Mouse (Mus musculus) hematopoietic stem cell, adult 5-6 weeks (primary cell): ENCODE data around the gene Crygd. TPM values are rescaled to one million over a fixed set of nuclear protein-coding genes. Genes with fewer than 3 reads are reported as not detected.

Source experiments
- ATAC-seq, 2 experiments: fragments of 125-278 bp in 1 of 2; replicated peaks in 1 of 2; 2 replicates each; pipeline ENCODE4 v1.8.0; 2016 to 2017; ENCODE audit warnings: inconsistent platforms in 2 of 2, mild to moderate bottlenecking in 2 of 2, moderate number of reproducible peaks in 2 of 2, low read depth in 1 of 2, moderate TSS enrichment in 1 of 2; ENCODE audit not compliant: low FRiP score in 2 of 2, poor library complexity in 2 of 2, severe bottlenecking in 2 of 2, insufficient read depth in 1 of 2, low TSS enrichment in 1 of 2
- total RNA-seq: library from RNA; stranded (forward); fragments of 172-1452, 232-1000 nt; gene quantifications from 2 replicates; pipeline ENCODE4 v1.2.3, GENCODE M21; 2017

Gene Crygd
- not detected in 2 replicates for total RNA-seq

- ATAC-seq, result no peak
Measured at GRCm38 (mm10) chr1:65063352-65063751, at the start of gene Crygd. Crygd (minus strand) TSS chr1:65063452.

- peak in 1 of 2 experiments; percentile 54; a peak in 2 of 4 replicates for ATAC-seq
Measured at GRCm38 (mm10) chr1:65112807-65113196, 49.5 kb upstream of the Crygd start.

- ATAC-seq, result peak in 1 of 2 experiments; percentile 30; a peak in 1 of 4 replicates
Measured at GRCm38 (mm10) chr1:65112031-65112806, 49.0 kb upstream of the Crygd start.

DNA sequence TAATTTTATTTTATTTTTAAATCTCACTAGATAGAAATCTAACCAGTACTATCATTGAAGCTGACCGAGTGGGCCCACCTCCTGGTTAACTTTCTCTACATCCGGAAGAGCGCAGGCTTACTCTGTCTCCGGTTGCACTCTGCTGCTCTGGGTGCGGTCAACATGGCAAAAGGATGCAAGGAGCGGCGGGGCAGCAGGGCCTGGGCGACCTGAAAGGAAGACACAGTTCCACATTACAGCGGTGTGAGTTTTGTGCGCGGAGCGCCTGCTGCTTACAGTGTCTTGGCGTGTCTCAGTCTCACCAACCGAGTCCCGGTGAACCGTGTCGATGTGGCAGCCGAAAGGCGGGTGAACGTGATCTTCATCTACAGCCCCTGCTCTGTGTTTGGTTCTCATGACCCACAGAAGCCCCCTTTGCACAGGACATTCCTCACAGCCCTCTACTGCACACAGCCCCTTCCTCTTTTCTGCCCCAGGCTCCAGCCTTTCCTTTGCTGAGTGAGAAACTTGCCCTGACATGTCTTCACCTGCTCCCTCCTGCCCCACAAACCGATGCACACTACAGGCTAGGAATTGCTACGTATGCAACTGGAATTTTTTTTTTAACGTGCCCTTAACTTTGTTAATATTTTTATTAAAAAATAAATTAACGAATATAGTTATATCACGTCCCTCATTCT is 46.6 kb upstream of the Crygd start:
- no peak; a peak in 1 of 4 replicates for ATAC-seq

GRCm38 (mm10) chr1:65109196-65109595 is 45.9 kb upstream of the Crygd start:
- ATAC-seq, result no peak

GRCm38 (mm10) chr1:65107654-65108279 is 44.5 kb upstream of the Crygd start:
- peak in 1 of 2 experiments; percentile 56; a peak in 1 of 4 replicates for ATAC-seq

DNA sequence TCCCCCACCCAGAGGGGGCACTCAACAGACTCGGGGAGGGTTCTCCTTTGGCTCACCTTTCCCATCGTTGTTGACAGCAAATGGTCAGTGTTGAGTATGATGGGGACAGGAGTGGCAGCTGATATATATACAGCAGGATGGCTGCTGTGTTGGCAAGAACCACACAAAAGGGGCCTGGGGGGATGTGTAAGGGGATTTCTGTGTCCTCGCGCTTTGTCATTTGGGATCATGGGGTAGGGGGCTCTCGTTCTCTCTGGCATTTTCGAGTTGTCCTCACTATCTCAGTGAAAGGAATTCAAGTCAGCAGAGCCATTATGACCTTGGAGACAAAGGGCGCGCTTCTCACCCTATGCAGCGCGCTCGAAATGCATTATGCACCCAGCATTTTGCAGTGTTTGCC is 40.0 kb upstream of the Crygd start, which contains the start of gene Cryga:
Gene Cryga (minus strand): TSS at position 101 of the 400 bp plus-strand sequence.
- ATAC-seq, result no peak

DNA sequence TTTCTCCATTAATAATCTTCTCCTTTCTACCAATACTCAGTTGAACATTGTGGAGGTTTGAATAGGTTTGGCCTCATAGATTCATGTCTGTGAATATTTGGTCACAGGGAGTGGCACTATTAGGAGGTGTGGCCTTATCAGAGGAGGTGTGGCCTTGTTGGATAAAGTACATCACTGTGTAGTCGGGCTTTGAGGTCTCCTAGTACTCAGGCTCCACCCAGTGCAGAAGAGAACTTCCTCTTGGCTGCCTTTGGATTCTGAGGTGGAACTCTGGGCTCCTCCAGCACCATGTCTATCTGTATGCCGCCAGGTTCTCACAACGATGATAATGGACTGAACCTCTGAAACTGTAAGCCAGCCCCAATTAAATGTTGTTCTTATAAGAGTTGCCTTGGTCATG is 33.7 kb upstream of the Crygd start:
- ATAC-seq, result no peak

DNA sequence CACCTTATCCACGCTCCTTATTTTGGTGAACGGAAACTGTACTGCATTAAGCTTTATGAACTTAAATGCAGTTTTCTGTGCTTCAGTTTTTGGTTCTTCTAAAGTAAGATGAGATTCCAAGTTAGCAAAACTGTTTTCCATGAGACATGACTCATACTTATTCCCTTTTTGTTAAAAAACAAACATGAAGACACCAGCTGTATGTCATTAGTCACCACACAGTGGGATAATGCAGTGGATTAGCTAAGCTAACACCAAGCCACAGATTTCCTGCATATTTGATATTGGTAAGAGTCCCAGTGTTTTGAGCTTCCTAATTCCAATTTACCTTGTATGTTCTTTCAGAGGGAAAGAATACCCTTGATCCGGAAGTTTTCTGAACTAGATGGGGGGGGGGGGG is 28.3 kb upstream of the Crygd start:
- no peak for ATAC-seq

GRCm38 (mm10) chr1:65090370-65090769 is 27.1 kb upstream of the Crygd start:
- peak; percentile 46 to 78; a peak in 3 of 4 replicates for ATAC-seq

DNA sequence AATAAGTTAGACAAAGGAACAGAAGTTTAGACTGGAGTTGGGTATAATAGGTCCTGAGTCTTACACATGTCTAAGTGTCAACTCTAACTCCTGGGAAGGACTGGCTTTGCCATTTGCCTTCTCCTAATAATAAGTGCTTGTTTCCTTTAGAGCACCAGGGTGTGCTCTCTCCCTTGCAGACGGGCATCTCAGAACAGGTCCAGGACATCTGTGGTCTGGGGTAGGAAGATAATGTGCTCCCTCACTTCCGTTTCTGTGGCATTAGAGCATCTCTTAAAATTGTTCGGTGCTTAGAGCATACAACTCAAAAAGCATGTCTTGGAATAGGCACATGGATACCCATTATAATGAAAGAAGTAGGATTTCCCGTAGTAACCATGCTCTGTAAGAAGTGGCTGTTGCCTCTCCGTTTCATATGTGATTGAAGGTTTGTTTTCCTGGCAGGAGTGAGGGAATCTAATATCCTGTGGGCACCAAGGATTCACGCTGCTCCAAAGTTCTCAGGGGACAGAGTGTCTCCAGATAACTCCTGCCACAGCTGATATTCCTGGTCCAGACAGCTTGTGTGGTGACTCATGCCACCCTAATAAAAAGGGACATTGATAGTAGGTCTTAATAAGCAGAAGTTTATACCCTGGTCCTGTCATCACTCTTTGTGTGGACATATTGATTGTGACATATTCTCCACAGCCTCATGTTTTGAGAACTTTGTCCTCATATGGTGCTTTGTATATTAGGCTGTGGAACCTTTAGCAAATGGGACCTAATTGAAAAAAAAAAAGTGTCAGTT is 25.5 kb upstream of the Crygd start:
- peak in 1 of 2 experiments; percentile 70; a peak in 1 of 4 replicates for ATAC-seq

GRCm38 (mm10) chr1:65082188-65082587 is 18.9 kb upstream of the Crygd start, which contains the start of gene Crygb:
Crygb (minus strand) TSS chr1:65082288.
- no peak for ATAC-seq

- no peak for ATAC-seq
Measured at GRCm38 (mm10) chr1:65075607-65076006, 12.4 kb upstream of the Crygd start.

DNA sequence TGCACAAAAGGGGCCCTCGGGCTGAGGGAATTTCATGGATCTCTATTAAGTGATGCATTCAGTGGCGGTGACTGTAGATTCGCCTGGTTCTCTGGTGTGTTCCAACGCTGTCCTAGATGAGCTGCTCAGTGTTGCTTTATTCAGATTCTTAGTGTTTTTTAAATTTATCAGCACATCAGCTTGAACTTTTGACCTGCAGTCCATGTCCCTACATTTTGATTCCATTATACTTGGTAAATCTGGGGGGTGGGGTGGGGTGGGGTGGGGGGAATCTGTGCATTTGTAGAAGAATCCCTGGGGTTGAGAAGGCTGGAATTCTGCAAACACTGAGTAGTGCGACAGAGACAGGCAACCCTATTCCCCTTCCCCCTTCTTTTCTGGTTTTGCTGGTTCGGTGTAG is 10.3 kb upstream of the Crygd start, which contains the start of gene Crygc:
Gene Crygc (minus strand): TSS at position 101 of the 400 bp plus-strand sequence.
- no peak for ATAC-seq

DNA sequence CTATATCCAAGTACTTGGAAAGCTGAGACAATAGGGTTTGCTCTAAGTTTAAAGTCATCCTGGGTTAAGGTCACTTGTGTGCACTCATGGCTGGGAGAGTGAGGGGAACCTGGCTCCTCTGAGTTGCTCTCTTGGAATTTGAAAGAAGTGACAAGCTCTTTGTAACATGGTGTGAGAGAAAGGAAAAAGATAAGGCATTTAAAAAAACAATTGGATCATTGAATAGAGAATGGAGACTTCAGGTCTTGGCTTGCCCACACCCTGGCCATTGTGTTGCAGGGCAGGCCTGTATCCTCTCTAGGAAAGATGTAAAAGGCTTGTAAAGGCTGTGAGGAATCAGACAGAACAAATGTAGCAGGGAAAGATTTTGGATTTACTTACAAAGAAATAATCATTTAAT is 4.6 kb upstream of the Crygd start:
- no peak for ATAC-seq

DNA sequence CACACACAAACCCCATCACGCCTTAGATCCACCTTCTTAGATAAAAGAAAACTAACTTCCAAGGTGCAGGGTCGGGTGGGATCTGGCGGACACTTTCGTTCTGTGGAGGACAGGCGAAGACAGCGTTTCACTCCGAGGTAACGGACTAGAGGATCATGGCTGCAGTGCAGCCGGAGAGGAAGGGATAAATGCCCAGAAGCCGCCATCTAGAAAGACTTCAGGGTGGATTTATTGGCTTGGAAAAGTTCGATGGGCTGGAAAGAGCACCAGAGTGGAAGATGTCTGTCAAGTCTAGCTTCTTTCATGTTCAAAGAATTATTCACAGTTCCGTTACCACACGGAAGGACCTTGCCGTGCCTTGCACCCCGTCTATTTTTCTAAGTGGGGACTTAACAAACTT is 949 bp upstream of the Crygd start:
- no peak for ATAC-seq

DNA sequence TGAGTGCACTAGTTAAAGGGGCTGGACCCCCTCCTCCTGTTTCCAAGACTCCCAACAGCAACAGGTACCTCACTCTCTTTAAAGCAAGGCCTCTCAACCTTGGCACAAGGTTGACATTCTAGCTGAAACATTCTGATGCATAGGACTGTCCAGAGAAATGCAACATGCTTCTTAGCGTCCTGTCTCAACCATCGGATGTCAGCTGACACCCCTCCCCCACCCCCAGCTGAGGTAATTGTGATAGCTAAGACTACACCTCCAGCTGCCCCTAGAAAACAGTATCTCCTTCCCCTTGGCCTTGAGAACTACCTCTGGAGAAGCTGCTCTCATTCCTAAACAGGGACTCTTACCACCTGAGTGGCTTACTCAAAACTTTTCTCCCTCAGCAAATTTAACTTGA is 11.1 kb downstream of the Crygd start:
- ATAC-seq, result no peak
